Mouse (Mus musculus) intestine, embryonic 16.5 days (tissue): Measurements from ENCODE around the gene Flot1. TPM values are rescaled to one million over a fixed set of nuclear protein-coding genes. Genes with fewer than 3 reads are reported as not detected.
"Not testable (repeated sequence)": the region's sequence is repeated elsewhere in the genome, so short reads cannot be mapped to it uniquely, and the experiment has no call there.

Experiments
- ATAC-seq: fragments of 200-750 bp; cut with Nextera tagmentation; 2 replicates; pipeline ENCODE4 v1.8.0; 2017; ENCODE audit warnings: moderate TSS enrichment, moderate library complexity
- H3K27ac ChIP-seq: fragments of 300-500 bp; sonication (generic); 2 replicates; pipeline ENCODE4 v1.5.1; 2014; ENCODE audit warnings: mild to moderate bottlenecking, low read length
- H3K27me3 ChIP-seq: fragments of 300-500 bp; sonication (generic); replicated peaks from 2 replicates; pipeline ENCODE4 v1.6.1; 2014; ENCODE audit warnings: low read length, control low read depth, mixed read lengths; ENCODE audit not compliant: control insufficient read depth, insufficient read depth
- H3K36me3 ChIP-seq: fragments of 300-500 bp; sonication (generic); 2 replicates; pipeline ENCODE4 v1.6.1; 2014; ENCODE audit warnings: low read length, control low read depth; ENCODE audit not compliant: control insufficient read depth, insufficient read depth
- H3K4me1 ChIP-seq: fragments of 300-500 bp; sonication (generic); 2 replicates; pipeline ENCODE4 v1.6.1; 2014; ENCODE audit warnings: low read length, control low read depth, mixed read lengths; ENCODE audit not compliant: control insufficient read depth, insufficient read depth
- H3K4me2 ChIP-seq: fragments of 300-500 bp; sonication (generic); 2 replicates; pipeline ENCODE4 v1.6.1; 2014; ENCODE audit warnings: low read depth, low read length, control low read depth
- H3K4me3 ChIP-seq: fragments of 300-500 bp; sonication (generic); 2 replicates; pipeline ENCODE4 v1.5.1; 2014; ENCODE audit warnings: mild to moderate bottlenecking, low read length
- H3K9ac ChIP-seq: fragments of 300-500 bp; sonication (generic); 2 replicates; pipeline ENCODE4 v1.6.1; 2014; ENCODE audit warnings: low read depth, low read length
- H3K9me3 ChIP-seq: fragments of 300-500 bp; sonication (generic); 2 replicates; pipeline ENCODE4 v1.6.1; 2016; ENCODE audit warnings: low read length, control low read depth; ENCODE audit not compliant: control insufficient read depth
- WGBS: fragments of 180-500 bp; shearing (Covaris S2); extraction: QIAGEN DNeasy Blood & Tissue Kit; methylation state at CpG from one replicate; pipeline ENCODE4 v1.1.7; 2014; 5-methylcytosine and 5-hydroxymethylcytosine counted together
- polyA plus RNA-seq: library from polyadenylated mRNA; unstranded; fragments of >200 nt; fragmentation: Nextera tagmentation; extraction: Ambion mirVana; gene quantifications from 2 replicates; pipeline ENCODE4 v1.2.1, GENCODE M21; 2015

Gene Flot1
- polyA plus RNA-seq, 1 experiment from 2014 or later = 56.9 TPM

DNA sequence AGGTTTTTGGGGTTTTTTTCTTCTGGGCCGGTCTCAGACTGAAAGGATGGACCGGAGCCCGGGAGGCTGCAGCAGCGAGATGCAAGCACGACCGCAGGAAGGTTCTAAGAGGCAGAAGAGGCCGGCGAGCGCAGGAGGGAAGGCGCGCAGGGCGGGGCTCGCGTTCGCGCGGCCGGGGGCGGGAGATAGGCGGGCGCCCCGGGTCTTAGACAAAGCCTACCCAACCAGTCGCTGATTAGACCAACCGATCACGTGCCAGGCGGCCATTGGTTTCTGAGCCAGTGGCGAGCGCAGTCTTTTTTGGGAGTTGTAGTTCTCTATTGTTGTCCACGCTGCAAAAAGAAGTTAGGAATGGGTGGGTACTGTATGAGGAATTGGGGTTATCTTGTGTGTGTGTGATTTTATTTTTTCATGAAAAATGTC is 15.1 kb downstream of the Flot1 start, which contains the start of gene Tubb5:
TSS of gene Tubb5 (minus strand) at position 185 of the 423 bp plus-strand sequence.
- Histone ChIP-seq H3K4me3 (peak within 1 kb of the TSS; percentile 68), H3K4me2 (peak within 1 kb of the TSS; percentile 87), H3K9ac (peak within 1 kb of the TSS; percentile 81), H3K27me3 (no peaks in the 10 kb centered on the region), H3K27ac (peak within 1 kb of the TSS; percentile 94), H3K4me1 (peaks cover 31% of the 10 kb centered on the region), H3K36me3 (peaks cover 33% of the 10 kb centered on the region), H3K9me3 (no peaks in the 10 kb centered on the region)
- WGBS = under 1% methylated on average over 29 of the region's 29 CpGs
- peak; percentile 73 for ATAC-seq

DNA sequence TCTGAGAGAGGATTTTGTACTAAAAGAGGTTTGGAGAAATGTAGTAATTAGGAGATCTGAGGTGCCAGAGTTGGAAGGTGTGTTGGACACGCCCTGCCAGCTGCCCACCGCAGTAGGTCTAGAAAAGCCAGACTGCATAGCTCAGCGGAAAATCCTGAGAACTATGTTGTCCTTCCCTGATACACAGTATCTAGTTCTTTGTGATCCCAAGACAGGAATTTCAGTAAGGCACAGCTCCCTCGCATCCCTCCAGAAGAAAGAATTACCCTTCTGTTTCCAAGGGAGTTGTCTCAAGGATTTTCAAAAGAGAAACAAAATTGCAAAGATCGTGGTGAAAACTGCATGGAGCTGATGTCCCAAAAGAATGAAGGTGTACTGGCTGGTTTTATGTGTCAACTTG is 15.5 kb downstream of the Flot1 start:
- Histone ChIP-seq H3K4me3 (peak overlapping the region; percentile 68), H3K9ac (peak overlapping the region; percentile 62), H3K4me1 (peaks cover 29% of the 10 kb centered on the region), H3K27ac (peak overlapping the region; percentile 79), H3K27me3 (no peaks in the 10 kb centered on the region), H3K4me2 (peak overlapping the region; percentile 59), H3K36me3 (peaks cover 29% of the 10 kb centered on the region), H3K9me3 (no peaks in the 10 kb centered on the region)
- 0 out of 2 replicates have a peak, but pooled peaks have one; percentile 14 for ATAC-seq
- 2% methylated on average over 5 of the region's 5 CpGs for WGBS

- not testable (repeated sequence) for H3K9me3 ChIP-seq, H3K27me3 ChIP-seq, ATAC-seq
- WGBS = 49% methylated on average over 3 of the region's 3 CpGs
- H3K4me2 ChIP-seq = peak overlapping the region; percentile 59
- H3K9ac ChIP-seq = 0 out of 2 replicates have a peak overlapping the region, but pooled peaks have one; percentile 7
- H3K27ac ChIP-seq = peak overlapping the region; percentile 79
- H3K36me3 ChIP-seq = peaks cover 24% of the 10 kb centered on the region
- peak overlapping the region; percentile 68 for H3K4me3 ChIP-seq
- peaks cover 24% of the 10 kb centered on the region for H3K4me1 ChIP-seq
Measured at GRCm38 (mm10) chr17:35839002-35839401, 16.0 kb downstream of the Flot1 start.

GRCm38 (mm10) chr17:35840561-35840960 is 17.5 kb downstream of the Flot1 start:
- H3K27ac ChIP-seq = no peak overlapping the region
- WGBS = 48% methylated on average over 14 of the region's 14 CpGs
- peaks cover 10% of the 10 kb centered on the region for H3K4me1 ChIP-seq
- H3K36me3 ChIP-seq = peaks cover 13% of the 10 kb centered on the region
- H3K9ac ChIP-seq = peak overlapping the region; percentile 61
- H3K27me3 ChIP-seq = no peaks in the 10 kb centered on the region
- peak overlapping the region; percentile 46 for H3K4me3 ChIP-seq
- H3K9me3 ChIP-seq = no peaks in the 10 kb centered on the region
- no peak for ATAC-seq
- H3K4me2 ChIP-seq = peak overlapping the region; percentile 45

GRCm38 (mm10) chr17:35841076-35841950 is 18.3 kb downstream of the Flot1 start, which contains the start of gene Mdc1:
Gene Mdc1, plus strand, starts transcription at chr17:35841515.
- Histone ChIP-seq H3K9me3 (no peaks in the 10 kb centered on the region), H3K4me2 (peak within 1 kb of the TSS; percentile 69), H3K36me3 (peaks cover 7% of the 10 kb centered on the region; the same call in 1 of the 2 replicates), H3K27ac (peak within 1 kb of the TSS; percentile 87), H3K9ac (peak within 1 kb of the TSS; percentile 74), H3K27me3 (no peaks in the 10 kb centered on the region), H3K4me1 (peaks cover 3% of the 10 kb centered on the region), H3K4me3 (peak within 1 kb of the TSS; percentile 68)
- under 1% methylated on average over 59 of the region's 59 CpGs for WGBS
- peak; percentile 90 for ATAC-seq

- Histone ChIP-seq H3K27me3 (no peaks in the 10 kb centered on the region), H3K4me2 (peak overlapping the region; percentile 69), H3K27ac (peak overlapping the region; percentile 87), H3K4me3 (peak overlapping the region; percentile 68), H3K9ac (peak overlapping the region; percentile 74), H3K9me3 (no peaks in the 10 kb centered on the region), H3K4me1 (peaks cover 3% of the 10 kb centered on the region), H3K36me3 (peaks cover 3% of the 10 kb centered on the region)
- no peak for ATAC-seq
- 15% methylated on average over 11 of the region's 11 CpGs for WGBS
Measured at GRCm38 (mm10) chr17:35842006-35842405, 19.0 kb downstream of the Flot1 start.

GRCm38 (mm10) chr17:35843514-35843913 is 20.5 kb downstream of the Flot1 start:
- Histone ChIP-seq H3K27me3 (no peaks in the 10 kb centered on the region), H3K36me3 (peaks cover 7% of the 10 kb centered on the region), H3K4me3 (no peak overlapping the region), H3K4me1 (peaks cover 3% of the 10 kb centered on the region), H3K9ac (no peak overlapping the region), H3K27ac (no peak overlapping the region), H3K4me2 (no peak overlapping the region), H3K9me3 (no peaks in the 10 kb centered on the region)
- 94% methylated on average over 3 of the region's 3 CpGs for WGBS
- ATAC-seq = no peak

DNA sequence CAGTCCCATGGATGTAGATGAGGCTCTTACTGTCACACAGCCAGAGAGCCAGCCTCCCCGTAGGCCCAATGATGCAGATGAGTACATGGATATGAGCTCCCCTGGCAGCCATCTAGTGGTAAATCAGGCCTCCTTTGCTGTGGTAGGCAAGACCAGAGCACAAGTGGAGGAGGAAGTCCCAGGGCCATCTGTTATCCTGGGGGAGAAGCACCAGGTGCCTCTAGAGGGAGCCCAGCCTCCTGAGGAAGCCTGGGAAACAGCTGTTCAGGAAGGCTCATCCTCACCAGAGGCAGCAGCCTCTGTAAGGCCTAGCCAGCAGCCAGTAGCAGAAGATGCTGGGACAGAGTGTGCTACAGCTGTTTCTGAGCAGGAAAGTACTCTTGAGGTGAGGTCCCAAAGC is 25.1 kb downstream of the Flot1 start:
- 54% methylated on average over 1 of the region's 1 CpGs for WGBS
- peak; percentile 40; the same call in 1 of the 2 replicates for ATAC-seq
- H3K9me3 ChIP-seq = no peaks in the 10 kb centered on the region
- no peak overlapping the region for H3K27ac ChIP-seq
- no peaks in the 10 kb centered on the region for H3K27me3 ChIP-seq
- no peak overlapping the region for H3K4me3 ChIP-seq
- H3K4me2 ChIP-seq = no peak overlapping the region
- H3K4me1 ChIP-seq = no peaks in the 10 kb centered on the region
- no peak overlapping the region for H3K9ac ChIP-seq
- peaks cover 23% of the 10 kb centered on the region for H3K36me3 ChIP-seq

- WGBS = 87% methylated on average over 3 of the region's 3 CpGs
- no peak for ATAC-seq
- H3K9me3 ChIP-seq = no peaks in the 10 kb centered on the region
- H3K27ac ChIP-seq = no peak overlapping the region
- no peaks in the 10 kb centered on the region for H3K4me1 ChIP-seq
- H3K9ac ChIP-seq = no peak overlapping the region
- H3K36me3 ChIP-seq = peaks cover 24% of the 10 kb centered on the region
- no peaks in the 10 kb centered on the region for H3K27me3 ChIP-seq
- no peak overlapping the region for H3K4me2 ChIP-seq
- H3K4me3 ChIP-seq = no peak overlapping the region
Measured at GRCm38 (mm10) chr17:35850974-35851373, 27.9 kb downstream of the Flot1 start.
